Mouse (Mus musculus) forebrain, embryonic 14.5 days (tissue): Measurements from ENCODE around the gene Clasrp. TPM values are rescaled to one million over a fixed set of nuclear protein-coding genes. Genes with fewer than 3 reads are reported as not detected.

ENCODE experiments used
- ATAC-seq: fragments of 200-750 bp; cut with Nextera tagmentation; 2 replicates; pipeline ENCODE4 v1.8.0; 2017; ENCODE audit warnings: mild to moderate bottlenecking, moderate library complexity
- DNase-seq: peaks from one replicate; pipeline ENCODE4 v3.0.0-alpha.2; 2015; ENCODE audit warnings: low spot score
- H3K27ac ChIP-seq: fragments of 300-500 bp; sonication (generic); 2 replicates; pipeline ENCODE4 v1.5.1; 2014; ENCODE audit warnings: low read depth, mild to moderate bottlenecking, control low read depth, low read length, moderate library complexity
- H3K27me3 ChIP-seq: fragments of 300-500 bp; sonication (generic); replicated peaks from 2 replicates; pipeline ENCODE4 v1.6.1; 2014; ENCODE audit warnings: low read length, control low read depth, mixed read lengths; ENCODE audit not compliant: control insufficient read depth, insufficient read depth
- H3K36me3 ChIP-seq: fragments of 300-500 bp; sonication (generic); 2 replicates; pipeline ENCODE4 v1.6.1; 2014; ENCODE audit warnings: low read length, control low read depth; ENCODE audit not compliant: control insufficient read depth, insufficient read depth
- H3K4me1 ChIP-seq: fragments of 300-500 bp; sonication (generic); 2 replicates; pipeline ENCODE4 v1.6.1; 2014; ENCODE audit warnings: antibody characterized with exemption, low read length, control low read depth; ENCODE audit not compliant: control insufficient read depth, insufficient read depth
- H3K4me2 ChIP-seq: fragments of 300-500 bp; sonication (generic); 2 replicates; pipeline ENCODE4 v1.6.1; 2014; ENCODE audit warnings: mild to moderate bottlenecking, control low read depth, low read length
- H3K4me3 ChIP-seq: fragments of 300-500 bp; sonication (generic); 2 replicates; pipeline ENCODE4 v1.5.1; 2014; ENCODE audit warnings: low read depth, low read length, control low read depth
- H3K9ac ChIP-seq: fragments of 300-500 bp; sonication (generic); 2 replicates; pipeline ENCODE4 v1.6.1; 2014; ENCODE audit warnings: mild to moderate bottlenecking, low read length, control low read depth, moderate library complexity
- H3K9me3 ChIP-seq: fragments of 300-500 bp; sonication (generic); replicated peaks from 2 replicates; pipeline ENCODE4 v1.6.1; 2016; ENCODE audit warnings: low read length, control low read depth, mixed read lengths; ENCODE audit not compliant: control insufficient read depth
- WGBS: fragments of 180-500 bp; shearing (Covaris S2); extraction: QIAGEN DNeasy Blood & Tissue Kit; methylation state at CpG from one replicate; pipeline ENCODE4 v1.1.7; 2014; 5-methylcytosine and 5-hydroxymethylcytosine counted together
- polyA plus RNA-seq: library from polyadenylated mRNA; unstranded; fragments of >200 nt; fragmentation: Nextera tagmentation; extraction: Ambion mirVana; gene quantifications from 2 replicates; pipeline ENCODE4 v1.2.1, GENCODE M21; 2014

Clasrp gene
- polyA plus RNA-seq, 1 experiment from 2014 or later = 27.1 TPM

- no peak overlapping the region for H3K4me3 ChIP-seq
- DNase-seq (no peak), ATAC-seq (no peak)
- peaks cover 90% of the 10 kb centered on the region for H3K36me3 ChIP-seq
- 90% methylated on average over 10 of the region's 10 CpGs for WGBS
- H3K27me3 ChIP-seq = no peaks in the 10 kb centered on the region
- H3K4me1 ChIP-seq = no peaks in the 10 kb centered on the region
- H3K4me2 ChIP-seq = no peak overlapping the region
- H3K9me3 ChIP-seq = no peaks in the 10 kb centered on the region
- no peak overlapping the region for H3K27ac ChIP-seq
- no peak overlapping the region for H3K9ac ChIP-seq
These were observed 11.1 kb downstream of the Clasrp start for GRCm38 (mm10) chr7:19593061-19593730.

GRCm38 (mm10) chr7:19589917-19590316 lies 14.4 kb downstream of the Clasrp start:
- ATAC-seq = peak; percentile 58
- Histone ChIP-seq H3K27ac (no peak overlapping the region), H3K9me3 (no peaks in the 10 kb centered on the region), H3K27me3 (no peaks in the 10 kb centered on the region), H3K36me3 (peaks cover 98% of the 10 kb centered on the region), H3K4me3 (no peak overlapping the region), H3K4me2 (no peak overlapping the region), H3K9ac (no peak overlapping the region), H3K4me1 (no peaks in the 10 kb centered on the region)
- peak; percentile 88 for DNase-seq
- WGBS = 54% methylated on average over 3 of the region's 3 CpGs

GRCm38 (mm10) chr7:19589207-19589606 lies 15.1 kb downstream of the Clasrp start:
- H3K9me3 ChIP-seq = no peaks in the 10 kb centered on the region
- WGBS = 54% methylated on average over 3 of the region's 3 CpGs
- DNase-seq = peak; percentile 53
- H3K4me3 ChIP-seq = no peak overlapping the region
- no peak overlapping the region for H3K4me2 ChIP-seq
- ATAC-seq = 0 out of 2 replicates have a peak, but pooled peaks have one; percentile 18
- H3K9ac ChIP-seq = no peak overlapping the region
- H3K4me1 ChIP-seq = no peaks in the 10 kb centered on the region
- no peak overlapping the region for H3K27ac ChIP-seq
- peaks cover 100% of the 10 kb centered on the region for H3K36me3 ChIP-seq
- H3K27me3 ChIP-seq = no peaks in the 10 kb centered on the region

GRCm38 (mm10) chr7:19586269-19586668 lies 18.0 kb downstream of the Clasrp start:
- H3K4me2 ChIP-seq = no peak overlapping the region
- DNase-seq (no peak), ATAC-seq (no peak)
- H3K36me3 ChIP-seq = peaks cover 98% of the 10 kb centered on the region
- H3K4me1 ChIP-seq = no peaks in the 10 kb centered on the region
- no peaks in the 10 kb centered on the region for H3K9me3 ChIP-seq
- no peak overlapping the region for H3K27ac ChIP-seq
- no peaks in the 10 kb centered on the region for H3K27me3 ChIP-seq
- H3K4me3 ChIP-seq = no peak overlapping the region
- H3K9ac ChIP-seq = no peak overlapping the region
- WGBS = 82% methylated on average over 44 of the region's 46 CpGs

- H3K9ac ChIP-seq = no peak overlapping the region
- no peaks in the 10 kb centered on the region for H3K4me1 ChIP-seq
- no peak overlapping the region for H3K27ac ChIP-seq
- no peak for ATAC-seq
- no peak overlapping the region for H3K4me2 ChIP-seq
- DNase-seq = no peak
- H3K4me3 ChIP-seq = no peak overlapping the region
- H3K9me3 ChIP-seq = no peaks in the 10 kb centered on the region
- peaks cover 62% of the 10 kb centered on the region for H3K36me3 ChIP-seq
- peaks cover 32% of the 10 kb centered on the region for H3K27me3 ChIP-seq
- 85% methylated on average over 8 of the region's 8 CpGs for WGBS
These were observed 23.7 kb downstream of the Clasrp start for GRCm38 (mm10) chr7:19580634-19581033.

GRCm38 (mm10) chr7:19579751-19580150 lies 24.5 kb downstream of the Clasrp start:
- no peak for ATAC-seq
- peaks cover 36% of the 10 kb centered on the region for H3K27me3 ChIP-seq

GRCm38 (mm10) chr7:19578436-19578835 lies 25.9 kb downstream of the Clasrp start:
- Histone ChIP-seq H3K4me2 (no peak overlapping the region), H3K27me3 (peaks cover 36% of the 10 kb centered on the region), H3K9ac (no peak overlapping the region), H3K9me3 (no peaks in the 10 kb centered on the region), H3K27ac (no peak overlapping the region), H3K4me1 (no peaks in the 10 kb centered on the region; the same call in 1 of the 2 replicates), H3K4me3 (no peak overlapping the region), H3K36me3 (peaks cover 40% of the 10 kb centered on the region)
- ATAC-seq = no peak
- WGBS = 68% methylated on average over 4 of the region's 4 CpGs
- DNase-seq = no peak

More at GRCm38 (mm10) chr7:19579751-19580150, 24.5 kb downstream of the Clasrp start:
- Histone ChIP-seq H3K4me3 (no peak overlapping the region), H3K27ac (no peak overlapping the region), H3K9ac (no peak overlapping the region), H3K4me1 (no peaks in the 10 kb centered on the region), H3K9me3 (no peaks in the 10 kb centered on the region), H3K4me2 (no peak overlapping the region), H3K36me3 (peaks cover 53% of the 10 kb centered on the region)
- WGBS = 88% methylated on average over 10 of the region's 10 CpGs
- DNase-seq = no peak

- ATAC-seq (no peak), DNase-seq (no peak)
- Histone ChIP-seq H3K9ac (0 out of 2 replicates have a peak overlapping the region, but pooled peaks have one; percentile 8), H3K4me2 (peak overlapping the region; percentile 50), H3K27ac (no peak overlapping the region), H3K4me3 (peak overlapping the region; percentile 21; the same call in 1 of the 2 replicates), H3K4me1 (no peaks in the 10 kb centered on the region; the same call in 1 of the 2 replicates), H3K36me3 (peaks cover 36% of the 10 kb centered on the region), H3K27me3 (peaks cover 36% of the 10 kb centered on the region), H3K9me3 (no peaks in the 10 kb centered on the region)
- 18% methylated on average over 10 of the region's 10 CpGs for WGBS
These were observed 26.3 kb downstream of the Clasrp start for GRCm38 (mm10) chr7:19577877-19578414.
